Mouse (Mus musculus) hindbrain, embryonic 11.5 days (tissue): ENCODE data around the gene Rsbn1l. TPM values are rescaled to one million over a fixed set of nuclear protein-coding genes. Genes with fewer than 3 reads are reported as not detected.

Experiments used
- ATAC-seq: fragments of 200-750 bp; cut with Nextera tagmentation; 2 replicates; pipeline ENCODE4 v1.8.0; 2017; ENCODE audit warnings: mild to moderate bottlenecking, moderate TSS enrichment, moderate library complexity; ENCODE audit not compliant: low FRiP score
- DNase-seq: peaks from one replicate; pipeline ENCODE4 v3.0.0-alpha.2; 2015; ENCODE audit warnings: low spot score
- H3K27ac ChIP-seq: fragments of 300-500 bp; sonication (generic); 2 replicates; pipeline ENCODE4 v1.5.1; 2014; ENCODE audit warnings: mild to moderate bottlenecking, low read depth, low read length
- H3K27me3 ChIP-seq: fragments of 300-500 bp; sonication (generic); 2 replicates; pipeline ENCODE4 v1.6.1; 2014; ENCODE audit warnings: mild to moderate bottlenecking, low read length, moderate library complexity, mixed read lengths; ENCODE audit not compliant: control insufficient read depth, insufficient read depth
- H3K36me3 ChIP-seq: fragments of 300-500 bp; sonication (generic); 2 replicates; pipeline ENCODE4 v1.6.1; 2014; ENCODE audit warnings: mild to moderate bottlenecking, low read length, moderate library complexity, mixed read lengths; ENCODE audit not compliant: control insufficient read depth, insufficient read depth
- H3K4me1 ChIP-seq: fragments of 300-500 bp; sonication (generic); replicated peaks from 2 replicates; pipeline ENCODE4 v1.6.1; 2014; ENCODE audit warnings: low read length, mixed read lengths; ENCODE audit not compliant: control insufficient read depth, insufficient read depth
- H3K4me2 ChIP-seq: fragments of 300-500 bp; sonication (generic); replicated peaks from 2 replicates; pipeline ENCODE4 v1.6.1; 2014; ENCODE audit warnings: mild to moderate bottlenecking, low read depth, low read length
- H3K4me3 ChIP-seq: fragments of 300-500 bp; sonication (generic); 2 replicates; pipeline ENCODE4 v1.5.1; 2014; ENCODE audit warnings: low read depth, low read length
- H3K9ac ChIP-seq: fragments of 300-500 bp; sonication (generic); 2 replicates; pipeline ENCODE4 v1.6.1; 2014; ENCODE audit warnings: low read depth, low read length
- H3K9me3 ChIP-seq: fragments of 300-500 bp; sonication (generic); 2 replicates; pipeline ENCODE4 v1.6.1; 2016; ENCODE audit warnings: low read length; ENCODE audit not compliant: control insufficient read depth
- WGBS: fragments of 180-500 bp; shearing (Covaris S2); extraction: QIAGEN DNeasy Blood & Tissue Kit; methylation state at CpG from one replicate; pipeline ENCODE4 v1.1.7; 2014; 5-methylcytosine and 5-hydroxymethylcytosine counted together
- polyA plus RNA-seq: library from polyadenylated mRNA; unstranded; fragments of >200 nt; fragmentation: Nextera tagmentation; extraction: Ambion mirVana; gene quantifications from 2 replicates; pipeline ENCODE4 v1.2.1, GENCODE M21; 2014

The Rsbn1l gene
- polyA plus RNA-seq, result 5.8 and 7.3 TPM in 2 replicates

DNA sequence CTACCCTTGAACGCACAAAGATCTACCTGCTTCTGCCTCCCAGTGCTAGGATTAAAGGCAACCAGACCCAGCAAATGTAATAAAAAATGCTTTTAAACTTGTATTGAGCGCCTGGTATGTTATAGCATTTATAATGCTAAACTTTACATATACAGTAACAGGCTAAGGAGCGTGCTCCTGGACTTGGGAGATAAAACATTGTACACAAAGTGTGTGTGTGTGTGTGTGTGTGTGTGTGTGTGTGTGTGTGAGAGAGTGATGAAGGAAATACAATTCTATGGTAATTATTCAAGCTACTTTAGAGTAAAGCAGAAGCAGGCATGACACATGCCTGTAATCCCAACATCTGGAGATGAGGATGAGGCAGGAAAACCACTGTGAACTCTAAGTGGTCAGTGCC, at the start of gene Rsbn1l:
Gene Rsbn1l, minus strand, starts transcription at position 101 of the 400 bp plus-strand sequence.
- Histone ChIP-seq H3K27me3 (no peaks in the 10 kb centered on the region), H3K9me3 (no peaks in the 10 kb centered on the region), H3K4me1 (no peaks in the 10 kb centered on the region), H3K4me3 (no peak within 1 kb of the TSS), H3K9ac (no peak within 1 kb of the TSS), H3K36me3 (no peaks in the 10 kb centered on the region), H3K4me2 (no peak within 1 kb of the TSS), H3K27ac (no peak within 1 kb of the TSS)
- ATAC-seq (no peak), DNase-seq (no peak)
- WGBS, result 95% methylated on average over 3 of the region's 3 CpGs

DNA sequence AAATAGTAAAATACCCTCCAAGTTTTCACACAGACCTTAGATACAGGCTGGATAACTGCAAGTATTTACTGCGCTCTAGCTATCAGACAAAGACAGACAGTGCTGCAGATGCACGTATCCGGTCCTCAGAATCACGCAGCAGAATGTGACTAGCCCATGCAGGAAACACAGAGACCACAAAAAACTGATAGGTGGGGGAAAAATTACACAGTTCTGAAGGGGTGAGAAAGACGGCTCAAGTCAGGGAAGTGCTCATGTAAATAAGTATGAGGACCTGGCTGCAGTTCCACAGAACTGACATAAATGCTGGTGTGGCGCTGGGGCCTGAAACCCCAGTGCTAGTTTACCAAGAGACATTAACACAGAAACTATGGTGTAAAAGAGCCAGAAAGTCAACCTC, 46.5 kb upstream of the Rsbn1l start:
- Histone ChIP-seq H3K9ac (no peak overlapping the region), H3K4me3 (no peak overlapping the region), H3K27me3 (no peaks in the 10 kb centered on the region), H3K4me2 (no peak overlapping the region), H3K36me3 (peaks cover 19% of the 10 kb centered on the region), H3K9me3 (no peaks in the 10 kb centered on the region), H3K4me1 (no peaks in the 10 kb centered on the region), H3K27ac (no peak overlapping the region)
- 94% methylated on average over 6 of the region's 6 CpGs for WGBS
- DNase-seq, result no peak
- no peak for ATAC-seq

DNA sequence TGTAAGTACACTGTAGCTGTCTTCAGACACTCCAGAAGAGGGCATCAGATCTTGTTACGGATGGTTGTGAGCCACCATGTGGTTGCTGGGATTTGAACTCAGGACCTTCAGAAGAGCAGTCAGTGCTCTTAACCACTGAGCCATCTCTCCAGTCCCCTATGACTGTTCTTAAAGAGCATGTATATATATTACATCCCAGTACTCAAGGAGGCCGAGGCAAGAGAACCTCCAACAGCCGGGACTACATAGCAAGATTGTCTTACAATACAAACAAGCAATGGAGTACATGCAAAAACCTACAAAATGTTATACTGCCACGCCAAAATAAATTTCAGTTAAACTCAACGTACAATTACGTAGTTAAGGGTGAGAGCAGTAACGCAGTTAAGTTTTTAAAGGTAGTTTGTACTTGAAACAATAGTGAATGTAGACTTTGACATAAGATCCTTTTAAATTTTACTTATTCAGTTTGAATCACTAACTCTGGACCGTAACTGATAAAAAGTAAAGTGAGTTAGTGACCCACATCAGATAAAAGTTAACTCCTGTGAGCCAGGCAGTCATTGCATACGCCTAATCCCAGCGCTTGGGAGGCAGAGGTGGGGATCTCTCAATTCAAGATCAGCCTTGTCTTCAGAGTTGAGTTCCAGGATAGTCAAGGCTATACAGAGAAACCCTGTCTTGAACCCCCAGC, 45.6 kb upstream of the Rsbn1l start:
- whole genome bisulfite sequencing, result 97% methylated on average over 9 of the region's 10 CpGs
- Histone ChIP-seq H3K27ac (no peak overlapping the region), H3K9me3 (no peaks in the 10 kb centered on the region), H3K27me3 (no peaks in the 10 kb centered on the region), H3K4me2 (no peak overlapping the region), H3K4me3 (no peak overlapping the region), H3K9ac (no peak overlapping the region), H3K36me3 (peaks cover 24% of the 10 kb centered on the region), H3K4me1 (no peaks in the 10 kb centered on the region)
- ATAC-seq (no peak), DNase-seq (no peak)

DNA sequence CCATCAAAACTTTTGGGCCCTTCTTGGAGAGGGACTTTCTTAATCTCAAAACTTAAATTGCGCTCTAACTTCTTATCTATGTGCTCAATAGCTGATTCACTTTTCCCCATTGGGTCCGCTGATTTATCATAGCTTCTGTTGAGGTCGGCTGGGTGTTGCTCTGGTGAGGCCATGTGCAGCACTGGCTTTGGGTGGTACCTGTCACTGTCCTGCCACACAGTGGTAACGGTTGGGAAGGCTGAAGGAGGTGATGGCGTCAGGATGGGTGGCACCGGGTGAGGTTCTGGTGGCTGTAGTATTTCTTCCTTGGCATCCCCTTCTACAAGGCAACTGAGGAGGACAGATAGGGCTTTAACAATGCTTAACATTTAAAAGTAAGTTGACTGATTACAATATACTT, 42.2 kb upstream of the Rsbn1l start:
- WGBS, result 97% methylated on average over 6 of the region's 6 CpGs

DNA sequence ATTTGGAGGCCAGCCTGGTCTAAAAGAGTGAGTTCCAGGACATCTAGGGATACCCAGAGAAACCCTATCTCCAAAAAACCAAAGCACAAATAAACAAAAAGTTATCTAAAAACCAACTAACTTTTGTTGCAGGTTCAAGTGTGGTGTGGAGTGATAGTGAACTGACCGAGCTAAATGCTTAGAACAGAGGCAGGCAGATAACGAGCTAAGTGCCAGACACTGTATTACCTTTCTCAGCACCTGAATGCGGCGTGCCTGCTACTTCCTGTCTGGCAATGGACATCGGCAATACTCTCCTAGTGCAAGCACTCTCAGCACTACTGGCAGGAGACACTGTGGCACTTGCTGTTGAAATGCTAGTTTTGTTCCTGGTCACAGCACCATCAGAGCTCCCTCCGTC, 41.4 kb upstream of the Rsbn1l start:
- DNase-seq, result no peak
- H3K9me3 ChIP-seq, result no peaks in the 10 kb centered on the region
- ATAC-seq, result no peak
- no peak overlapping the region for H3K27ac ChIP-seq
- peaks cover 29% of the 10 kb centered on the region for H3K36me3 ChIP-seq
- H3K9ac ChIP-seq, result no peak overlapping the region
- WGBS, result 93% methylated on average over 6 of the region's 6 CpGs
- H3K27me3 ChIP-seq, result no peaks in the 10 kb centered on the region
- no peaks in the 10 kb centered on the region for H3K4me1 ChIP-seq
- no peak overlapping the region for H3K4me2 ChIP-seq
- H3K4me3 ChIP-seq, result no peak overlapping the region

More for the DNA sequence above, 42.2 kb upstream of the Rsbn1l start:
- no peak for ATAC-seq
- H3K27ac ChIP-seq, result no peak overlapping the region
- H3K36me3 ChIP-seq, result peaks cover 29% of the 10 kb centered on the region
- no peak for DNase-seq
- no peak overlapping the region for H3K4me3 ChIP-seq
- H3K9ac ChIP-seq, result no peak overlapping the region
- no peaks in the 10 kb centered on the region for H3K4me1 ChIP-seq
- no peaks in the 10 kb centered on the region for H3K27me3 ChIP-seq
- H3K4me2 ChIP-seq, result no peak overlapping the region
- H3K9me3 ChIP-seq, result no peaks in the 10 kb centered on the region

DNA sequence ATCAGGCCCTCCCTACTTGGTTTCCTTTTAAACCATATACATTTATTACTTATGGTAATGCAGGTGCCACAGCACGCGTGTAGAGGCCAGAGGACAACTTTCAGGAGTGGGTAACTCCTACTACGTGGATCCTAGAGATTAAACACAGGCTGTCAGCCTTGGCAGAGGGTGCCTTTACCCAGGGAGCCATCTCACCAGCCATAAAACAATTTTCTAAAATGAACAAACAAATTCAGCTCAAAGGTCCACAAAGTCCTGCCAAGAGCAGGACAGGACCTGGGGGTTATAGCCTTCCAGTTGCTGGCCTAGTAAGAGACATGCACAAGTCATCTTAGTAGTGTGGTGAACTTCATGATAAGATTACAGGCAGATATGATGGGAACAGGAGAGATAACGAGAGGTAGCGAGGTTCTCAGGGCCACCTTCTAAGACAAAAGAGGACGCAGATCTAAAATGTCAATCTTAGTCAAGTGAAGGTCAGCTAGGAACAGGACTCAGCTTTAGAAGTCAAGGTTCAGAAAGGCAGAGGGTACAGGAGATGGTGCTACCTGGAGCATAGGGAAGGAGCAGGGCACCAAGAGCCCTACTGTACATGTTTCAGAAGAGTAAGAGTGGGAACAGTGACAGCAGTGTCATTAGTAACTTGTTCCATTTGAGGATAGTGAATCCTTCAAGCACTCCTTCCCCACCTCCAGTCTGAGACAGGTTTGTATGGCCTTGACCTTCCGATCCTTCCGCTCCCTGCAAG, 34.0 kb upstream of the Rsbn1l start:
- 96% methylated on average over 8 of the region's 8 CpGs for WGBS
- Histone ChIP-seq H3K4me3 (no peak overlapping the region), H3K27me3 (no peaks in the 10 kb centered on the region), H3K27ac (no peak overlapping the region), H3K4me1 (no peaks in the 10 kb centered on the region), H3K4me2 (no peak overlapping the region), H3K9me3 (no peaks in the 10 kb centered on the region), H3K9ac (no peak overlapping the region), H3K36me3 (peaks cover 2% of the 10 kb centered on the region; the same call in 1 of the 2 replicates)
- DNase-seq (no peak), ATAC-seq (no peak)

DNA sequence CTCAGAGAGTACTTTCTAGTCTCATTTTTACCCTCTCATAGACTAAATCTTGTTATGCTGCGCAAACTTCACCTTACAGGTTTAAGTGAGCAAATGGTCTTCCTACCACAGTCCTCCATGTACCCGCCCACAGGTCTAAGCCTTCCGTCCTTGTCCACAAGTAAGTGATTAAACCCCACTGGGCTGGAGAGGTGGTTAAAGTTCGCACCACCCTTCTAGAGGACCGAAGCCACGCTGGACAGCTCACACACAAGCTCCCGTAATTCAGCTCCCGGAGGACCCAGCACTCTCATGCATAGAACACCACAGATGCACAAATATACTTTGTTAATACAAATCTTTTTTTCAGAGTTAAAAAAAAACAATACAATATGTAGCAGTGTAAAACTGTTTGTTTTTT, 30.1 kb upstream of the Rsbn1l start:
- Histone ChIP-seq H3K27me3 (no peaks in the 10 kb centered on the region), H3K9ac (no peak overlapping the region), H3K4me3 (no peak overlapping the region), H3K36me3 (peaks cover 2% of the 10 kb centered on the region; the same call in 1 of the 2 replicates), H3K4me2 (no peak overlapping the region), H3K27ac (no peak overlapping the region), H3K4me1 (no peaks in the 10 kb centered on the region), H3K9me3 (no peaks in the 10 kb centered on the region)
- 96% methylated on average over 8 of the region's 8 CpGs for WGBS
- ATAC-seq (no peak), DNase-seq (no peak)

DNA sequence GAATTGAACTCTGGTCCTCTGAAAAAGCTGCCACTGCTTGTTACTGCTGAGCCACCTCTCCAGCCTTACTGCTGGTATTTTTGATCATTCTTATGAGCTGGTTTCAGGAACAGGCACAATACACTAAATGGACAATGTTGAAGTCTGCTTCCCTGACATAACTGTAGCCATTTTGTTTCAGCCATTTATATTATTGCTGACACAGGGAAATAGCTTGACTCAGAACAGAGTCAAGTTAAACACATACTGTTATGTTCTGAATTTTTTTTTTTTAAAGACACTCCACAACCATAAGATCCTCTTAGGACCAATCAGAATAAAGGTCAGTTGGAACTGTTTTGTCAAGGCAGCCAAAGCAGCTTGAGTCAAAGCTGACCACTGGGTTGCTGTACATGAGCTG, 27.3 kb upstream of the Rsbn1l start:
- no peak overlapping the region for H3K4me2 ChIP-seq
- H3K27me3 ChIP-seq, result no peaks in the 10 kb centered on the region
- DNase-seq (no peak), ATAC-seq (no peak)
- no peak overlapping the region for H3K4me3 ChIP-seq
- no peaks in the 10 kb centered on the region for H3K36me3 ChIP-seq
- H3K9me3 ChIP-seq, result no peaks in the 10 kb centered on the region
- H3K9ac ChIP-seq, result no peak overlapping the region
- H3K27ac ChIP-seq, result no peak overlapping the region
- H3K4me1 ChIP-seq, result no peaks in the 10 kb centered on the region

DNA sequence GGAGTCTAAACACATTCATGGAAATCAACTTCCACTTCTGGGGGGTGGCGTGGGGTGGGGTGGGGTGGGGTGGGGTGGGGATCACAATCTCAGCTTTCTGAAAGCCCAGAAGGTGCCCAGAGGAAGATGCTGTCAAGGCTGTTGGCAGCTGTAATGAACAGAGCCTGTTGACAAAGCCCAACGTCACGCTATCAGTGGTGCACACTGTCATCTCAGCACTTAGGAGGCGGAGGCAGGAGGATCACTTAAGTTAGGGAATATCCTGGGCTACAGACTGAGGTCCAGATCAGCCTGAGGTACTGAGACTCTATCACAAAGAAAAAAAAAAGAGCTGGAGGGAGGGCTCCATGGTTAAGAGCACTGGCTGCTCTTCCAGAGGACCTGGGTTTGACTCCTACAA, 18.5 kb upstream of the Rsbn1l start:
- no peaks in the 10 kb centered on the region for H3K36me3 ChIP-seq
- WGBS, result 86% methylated on average over 4 of the region's 4 CpGs
- H3K9ac ChIP-seq, result no peak overlapping the region
- no peak overlapping the region for H3K4me2 ChIP-seq
- no peak overlapping the region for H3K4me3 ChIP-seq
- ATAC-seq (no peak), DNase-seq (no peak)
- H3K4me1 ChIP-seq, result no peaks in the 10 kb centered on the region
- no peaks in the 10 kb centered on the region for H3K27me3 ChIP-seq
- no peaks in the 10 kb centered on the region for H3K9me3 ChIP-seq
- H3K27ac ChIP-seq, result no peak overlapping the region
